Mouse (Mus musculus) layer of hippocampus, postnatal 25 days (tissue): ENCODE data around the gene Cobll1. TPM values are rescaled to one million over a fixed set of nuclear protein-coding genes. Genes with fewer than 3 reads are reported as not detected.

Source experiments
- DNase-seq, 2 experiments: peaks; one replicate each; pipeline ENCODE4 v3.0.0; 2022; ENCODE audit warnings: mixed read lengths in 2 of 2, low spot score in 1 of 2; ENCODE audit errors: extremely low spot score in 1 of 2
- total RNA-seq, 2 experiments: library from RNA; stranded (reverse); gene quantifications; 2 replicates each; pipeline ENCODE4 v1.2.3; 2021

Cobll1 gene
- total RNA-seq, 2 experiments from 2014 or later: 7.7 to 9.3 TPM

- no peak for DNase-seq
Measured at GRCm38 (mm10) chr2:65237610-65238170, 1.5 kb downstream of the Cobll1 start.

GRCm38 (mm10) chr2:65237116-65237515 is 2.1 kb downstream of the Cobll1 start:
- no peak for DNase-seq

- no peak for DNase-seq
Measured at GRCm38 (mm10) chr2:65236644-65237043, 2.6 kb downstream of the Cobll1 start.

- no peak for DNase-seq
Measured at GRCm38 (mm10) chr2:65232756-65233535, 6.3 kb downstream of the Cobll1 start.

DNA sequence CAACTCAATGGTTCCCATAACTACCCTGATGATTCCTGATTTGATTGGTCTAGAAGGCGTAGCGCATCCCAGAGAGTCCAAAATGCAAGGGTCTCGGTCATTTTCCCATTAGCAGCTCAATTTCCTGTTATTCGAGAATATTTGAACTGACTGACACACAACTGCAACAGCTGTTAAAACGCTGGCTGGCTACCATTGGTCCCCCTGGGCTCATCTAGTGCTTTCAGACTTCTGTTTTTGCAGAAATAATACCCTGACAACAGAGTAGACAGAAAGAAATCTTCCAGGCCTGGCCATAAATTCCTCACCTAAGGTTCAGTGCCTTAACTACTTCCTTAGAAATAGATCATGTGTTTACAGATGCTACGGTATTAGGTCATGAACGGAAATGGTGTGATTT is 10.8 kb downstream of the Cobll1 start:
- DNase-seq: no peak

GRCm38 (mm10) chr2:65227898-65228290 is 11.3 kb downstream of the Cobll1 start:
- DNase-seq: no peak

GRCm38 (mm10) chr2:65227154-65227897 is 11.9 kb downstream of the Cobll1 start:
- no peak for DNase-seq

DNA sequence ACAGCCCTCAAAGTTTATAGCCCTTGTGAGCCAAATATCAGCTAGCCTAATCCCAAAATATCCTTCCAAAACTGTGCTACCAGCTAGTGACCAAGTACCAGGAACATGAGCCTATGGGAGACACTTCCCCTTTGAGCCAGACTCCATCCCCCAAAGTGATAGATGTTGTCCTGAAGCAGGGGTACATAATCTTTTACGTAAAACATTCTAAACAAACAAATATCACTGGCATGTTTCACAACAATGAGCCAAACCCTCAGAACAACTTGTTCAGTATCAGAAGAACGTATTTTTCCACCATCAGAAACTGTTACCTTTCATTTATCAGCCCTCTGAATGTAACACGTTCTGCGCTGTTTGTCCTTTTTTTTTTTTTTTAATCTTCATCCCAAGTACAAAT is 12.7 kb downstream of the Cobll1 start:
- DNase-seq: no peak

DNA sequence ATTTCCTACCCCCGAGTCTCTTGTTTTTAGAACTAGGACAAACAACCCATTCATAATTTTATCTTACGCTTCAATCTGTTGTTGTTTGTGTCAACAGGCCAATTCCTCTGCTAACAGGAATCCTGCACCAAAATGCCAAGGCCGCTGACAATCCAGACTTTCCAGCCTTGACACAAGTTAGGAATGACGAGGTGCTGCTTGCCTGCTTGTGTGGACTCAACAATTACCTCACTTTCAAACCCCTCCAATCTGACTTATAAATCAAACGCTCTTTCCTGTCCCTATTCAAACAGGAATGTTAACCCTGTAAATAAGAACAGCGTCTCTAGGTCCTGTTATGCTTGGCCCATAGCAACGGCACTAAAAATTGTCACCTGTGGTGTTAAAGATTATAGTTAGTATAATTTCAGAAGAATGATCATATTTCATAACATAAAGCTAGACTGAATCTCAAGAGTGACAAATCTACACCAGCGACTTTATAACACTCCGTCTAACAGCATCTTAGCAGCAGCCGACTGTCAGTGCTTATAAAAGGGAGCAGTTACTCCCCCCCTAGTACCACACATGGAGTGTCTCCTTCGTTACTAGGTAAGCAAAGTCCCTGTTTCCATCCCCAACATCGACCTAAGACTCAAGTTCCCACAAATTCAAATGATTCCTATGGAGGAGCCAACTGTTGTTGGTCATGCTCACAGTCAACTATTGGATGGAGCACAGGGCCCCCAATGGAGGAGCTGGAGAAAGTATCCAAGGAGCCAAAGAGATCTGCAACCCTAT is 15.1 kb downstream of the Cobll1 start:
- DNase-seq: no peak

- no peak for DNase-seq
Measured at GRCm38 (mm10) chr2:65223012-65223411, 16.2 kb downstream of the Cobll1 start.

GRCm38 (mm10) chr2:65221646-65222045 is 17.6 kb downstream of the Cobll1 start:
- DNase-seq: no peak

DNA sequence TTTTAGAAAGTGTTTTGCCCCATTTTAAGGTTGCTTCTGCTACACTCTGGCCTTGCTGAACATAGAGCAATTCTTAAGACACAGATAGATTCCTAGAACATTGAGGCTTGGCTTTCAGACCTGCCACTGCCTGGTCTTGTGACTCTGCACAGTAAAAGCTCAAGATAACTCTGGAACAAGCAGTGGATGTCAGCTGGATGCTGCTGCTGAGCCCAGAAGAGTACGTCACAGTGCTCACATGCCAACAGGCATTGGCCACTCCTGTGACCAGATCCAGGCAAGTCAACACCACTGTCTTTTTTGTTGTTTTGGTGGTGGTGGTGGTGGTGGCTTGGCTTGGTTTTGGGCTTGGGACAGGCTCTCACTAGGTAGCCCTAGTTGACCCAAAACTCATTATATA is 18.6 kb downstream of the Cobll1 start:
- no peak for DNase-seq

GRCm38 (mm10) chr2:65219375-65220135 is 19.6 kb downstream of the Cobll1 start:
- DNase-seq: no peak

- DNase-seq: no peak
Measured at GRCm38 (mm10) chr2:65218318-65218717, 20.9 kb downstream of the Cobll1 start.

DNA sequence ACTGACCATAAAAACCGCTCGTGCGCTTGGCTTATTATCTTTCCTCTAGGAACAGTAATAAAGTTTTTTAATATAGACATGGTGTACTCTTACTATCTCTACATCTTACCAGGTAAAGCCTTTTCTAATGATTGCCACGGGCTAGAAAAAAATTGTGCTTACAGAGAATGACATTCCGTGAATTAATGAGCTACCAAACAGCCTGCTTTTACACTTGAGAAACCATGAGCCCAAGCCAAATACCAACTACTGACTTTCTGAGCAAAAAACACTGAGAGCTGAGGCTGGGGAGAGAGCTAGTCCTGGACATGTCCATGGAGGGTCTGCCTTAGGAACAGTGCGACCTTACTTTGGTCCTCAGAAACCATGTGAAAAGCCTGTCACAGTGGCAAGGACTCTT is 21.5 kb downstream of the Cobll1 start:
- DNase-seq: no peak

- no peak for DNase-seq
Measured at GRCm38 (mm10) chr2:65216163-65216562, 23.0 kb downstream of the Cobll1 start.

DNA sequence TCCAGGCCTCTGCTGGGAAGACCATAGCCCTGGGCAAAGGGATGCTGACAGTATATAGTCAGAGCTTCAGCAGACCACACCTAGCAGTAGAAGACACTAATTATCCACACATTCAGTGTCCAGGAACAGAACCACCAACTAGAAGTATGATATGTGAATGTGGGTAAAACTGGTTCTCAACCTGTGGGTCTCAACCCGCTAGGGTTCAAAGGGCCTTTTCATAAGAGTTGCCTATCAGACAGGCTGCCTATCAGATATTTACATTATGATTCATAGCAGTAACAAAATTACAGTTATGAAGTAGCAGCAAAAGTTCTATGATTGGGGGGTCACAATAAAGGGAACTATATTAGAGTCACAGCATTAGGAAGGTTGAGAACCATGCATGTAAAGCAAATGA is 24.6 kb downstream of the Cobll1 start:
- no peak for DNase-seq

GRCm38 (mm10) chr2:65213675-65214074 is 25.5 kb downstream of the Cobll1 start:
- DNase-seq: no peak

DNA sequence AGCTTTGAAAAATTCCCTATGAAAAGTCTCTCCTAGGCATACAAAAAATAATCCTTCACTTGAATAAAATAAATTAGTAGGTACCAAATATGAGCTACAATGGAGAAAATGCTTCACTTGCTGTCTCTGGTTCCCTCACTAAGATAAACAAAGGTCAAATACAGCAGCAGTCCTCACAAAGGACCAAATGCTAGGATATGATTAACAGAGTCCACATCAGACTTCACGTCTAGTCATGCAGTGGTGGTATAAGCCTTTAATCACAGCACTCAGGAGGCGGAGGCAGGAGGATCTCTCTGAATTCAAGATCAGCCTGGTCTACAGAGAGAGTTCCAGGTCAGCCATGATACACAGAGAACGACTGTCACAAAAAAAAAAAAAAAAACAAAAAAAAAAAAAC is 27.6 kb downstream of the Cobll1 start:
- no peak for DNase-seq

- DNase-seq: no peak
Measured at GRCm38 (mm10) chr2:65207750-65208149, 31.5 kb downstream of the Cobll1 start.
